Mouse (Mus musculus) testis, adult 2 months (tissue): ENCODE data around the gene Cope.

Experiments used
- CTCF ChIP-seq: fragments of 200-500 bp; IDR thresholded peaks from 2 replicates; pipeline ENCODE4 v1.5.1; 2012; ENCODE audit warnings: low read depth, mild to moderate bottlenecking, inconsistent platforms, low read length, moderate library complexity; ENCODE audit not compliant: control insufficient read depth, insufficient read depth, insufficient replicate concordance
- POLR2A ChIP-seq: fragments of 200-500 bp; IDR thresholded peaks from 2 replicates; pipeline ENCODE4 v1.6.1; 2012; ENCODE audit warnings: low read depth, mild to moderate bottlenecking, inconsistent platforms, low read length, moderate library complexity; ENCODE audit not compliant: control insufficient read depth

DNA sequence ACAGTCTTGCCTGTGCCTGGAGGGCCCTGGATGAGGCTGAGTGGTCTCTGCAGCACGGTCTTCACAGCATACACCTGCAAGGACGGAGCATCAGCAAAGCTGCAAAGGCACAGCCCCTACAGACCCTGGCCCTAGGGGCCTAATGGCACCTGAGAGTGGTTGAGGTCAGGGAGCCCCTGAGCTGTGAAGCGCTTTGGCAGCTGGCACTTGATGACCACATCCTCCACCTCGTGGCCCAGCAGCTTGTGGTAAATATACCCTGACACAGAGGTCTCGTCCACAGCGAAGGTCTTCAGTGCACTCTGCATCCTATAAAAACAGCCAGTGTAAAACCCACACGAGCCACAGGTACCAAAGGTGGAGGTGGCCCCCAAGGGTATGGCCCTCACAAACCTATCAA lies 36.6 kb downstream of the Cope start:
- TF ChIP-seq CTCF (no peak), POLR2A (no peak)
